Mouse (Mus musculus) heart, postnatal 0 days (tissue): ENCODE data around the gene Ctsf.

ENCODE experiments used
- CTCF ChIP-seq: IDR thresholded peaks from 2 replicates; pipeline ENCODE4 v1.5.1; 2016; ENCODE audit warnings: antibody characterized with exemption, control low read depth, low read depth
- EP300 ChIP-seq: IDR thresholded peaks from 2 replicates; pipeline ENCODE4 v1.6.1; 2016; ENCODE audit warnings: antibody characterized with exemption, low read depth

- TF ChIP-seq CTCF (no peak), EP300 (no peak)
These were observed 515 bp downstream of the Ctsf start for GRCm38 (mm10) chr19:4855470-4855820.
